ENCODE assay signal across 8 mouse cellular contexts in the genomic region with DNA sequence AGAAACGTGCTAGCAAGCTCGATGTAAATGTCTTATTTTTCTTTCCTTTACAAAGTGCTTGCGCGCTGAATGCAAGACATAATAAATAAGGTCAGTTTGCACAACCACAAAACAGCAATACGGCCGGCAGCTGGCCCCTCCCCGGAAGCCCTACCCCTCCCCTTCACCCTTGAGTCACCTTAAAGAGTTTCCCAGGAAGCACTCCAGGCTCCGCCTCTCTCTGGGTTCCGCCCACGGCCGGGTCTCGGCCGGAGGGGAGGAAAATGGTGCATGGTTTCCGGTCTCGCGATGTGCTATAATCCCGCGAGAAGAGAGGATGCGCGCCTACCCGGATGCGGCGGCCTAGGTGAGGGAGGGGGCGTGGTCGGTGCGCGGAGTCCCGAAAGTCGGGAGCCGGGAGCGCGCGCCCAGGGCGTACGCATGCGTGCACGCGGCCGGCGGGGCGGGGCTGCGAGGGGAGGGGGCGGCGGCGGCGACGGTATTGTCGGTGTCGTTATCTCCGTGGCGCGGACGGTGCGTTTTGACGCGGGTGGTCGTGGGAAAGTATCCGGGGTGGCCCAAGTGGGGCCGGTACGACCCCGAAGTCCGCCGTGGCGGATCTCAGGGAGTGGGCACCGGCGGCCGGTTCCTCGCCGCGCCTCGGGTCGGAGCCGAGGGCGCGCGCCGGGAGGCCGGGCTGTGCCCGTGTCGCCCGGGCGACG. TPM values are rescaled to one million over a fixed set of nuclear protein-coding genes. Genes with fewer than 3 reads are reported as not detected.
DNase-seq lines count a peak whose midpoint lies in the region; ATAC-seq and TF ChIP-seq lines count a peak whose summit lies in the region.

A gene (minus strand): TSS at position 281 of the 701 bp plus-strand sequence.
A gene (plus strand): TSS at position 313 of the 701 bp plus-strand sequence.

- H3K27me3 ChIP-seq in heart, embryonic 12.5 days (replicated peaks) = no peaks in the 10 kb centered on the region
- no peaks in the 10 kb centered on the region for H3K27me3 ChIP-seq in kidney, postnatal 0 days (ENCODE audit: insufficient read depth, low read length)
- H3K27me3 ChIP-seq in liver, embryonic 11.5 days (replicated peaks; ENCODE audit: control insufficient read depth, insufficient read depth, low read length) = no peaks in the 10 kb centered on the region
- no peaks in the 10 kb centered on the region for H3K27me3 ChIP-seq in stomach, embryonic 14.5 days (ENCODE audit: control insufficient read depth, insufficient read depth, low read length)

- peaks cover 25% of the 10 kb centered on the region for H3K36me3 ChIP-seq in heart, embryonic 12.5 days
- H3K36me3 ChIP-seq in kidney, postnatal 0 days (ENCODE audit: insufficient read depth, low read length) = no peaks in the 10 kb centered on the region
- H3K36me3 ChIP-seq in liver, embryonic 11.5 days (ENCODE audit: control insufficient read depth, insufficient read depth, low read length) = no peaks in the 10 kb centered on the region
- peaks cover 11% of the 10 kb centered on the region for H3K36me3 ChIP-seq in stomach, embryonic 14.5 days (ENCODE audit: control insufficient read depth, insufficient read depth, low read length)

- peak within 1 kb of the TSS; percentile 78 for H3K4me3 ChIP-seq in heart, embryonic 12.5 days
- H3K4me3 ChIP-seq in kidney, postnatal 0 days (replicated peaks; ENCODE audit: low read depth, low read length) = peak within 1 kb of the TSS; percentile 96
- peak within 1 kb of the TSS; percentile 93 for H3K4me3 ChIP-seq in liver, embryonic 11.5 days (ENCODE audit: low read depth, low read length)
- H3K4me3 ChIP-seq in stomach, embryonic 14.5 days (ENCODE audit: low read depth, low read length) = peak within 1 kb of the TSS; percentile 92

- WGBS in heart, embryonic 12.5 days = under 1% methylated on average over 83 of the region's 83 CpGs
- WGBS in kidney, postnatal 0 days = under 1% methylated on average over 70 of the region's 83 CpGs
- WGBS in liver, embryonic 11.5 days = under 1% methylated on average over 82 of the region's 83 CpGs
- under 1% methylated on average over 76 of the region's 83 CpGs for WGBS in stomach, embryonic 14.5 days

- 0 out of 2 replicates have a peak, but pooled peaks cover 3% of the 10 kb centered on the region for H3K9me3 ChIP-seq in heart, embryonic 12.5 days (replicated peaks)
- no peaks in the 10 kb centered on the region for H3K9me3 ChIP-seq in kidney, postnatal 0 days (replicated peaks; ENCODE audit: low read length)
- H3K9me3 ChIP-seq in liver, embryonic 11.5 days (ENCODE audit: control insufficient read depth, low read length) = no peaks in the 10 kb centered on the region
- no peaks in the 10 kb centered on the region for H3K9me3 ChIP-seq in stomach, embryonic 14.5 days (ENCODE audit: control insufficient read depth, low read depth, low read length)

- no peak for TF ChIP-seq CTCF in kidney, postnatal 0 days (IDR thresholded peaks at IDR 0.05; ENCODE audit: low read depth)

- peak within 1 kb of the TSS; percentile 87 for H3K9ac ChIP-seq in heart, embryonic 12.5 days
- peak within 1 kb of the TSS; percentile 86 for H3K9ac ChIP-seq in kidney, postnatal 0 days (ENCODE audit: low read depth, low read length)
- peak within 1 kb of the TSS; percentile 86 for H3K9ac ChIP-seq in liver, embryonic 11.5 days (ENCODE audit: low read depth, low read length)
- H3K9ac ChIP-seq in stomach, embryonic 14.5 days (replicated peaks; ENCODE audit: low read depth, low read length) = peak within 1 kb of the TSS; percentile 82

- DNase-seq in CD4-positive helper T cell, adult 2 months (ENCODE audit: low read depth, low spot score) = peak; percentile 99
- peak; percentile 98 for DNase-seq in brain, embryonic 18.5 days (ENCODE audit: low read depth, low spot score)
- DNase-seq in kidney, postnatal 0 days (ENCODE audit: low spot score) = peak; percentile 99
- peak; percentile 99 for DNase-seq in liver, embryonic 11.5 days (ENCODE audit: low spot score)
- peak; percentile 100 for DNase-seq in naive thymus-derived CD4-positive, alpha-beta T cell, adult 2 months (ENCODE audit: low read depth)

- peaks cover 20% of the 10 kb centered on the region for H3K4me1 ChIP-seq in heart, embryonic 12.5 days (replicated peaks)
- H3K4me1 ChIP-seq in kidney, postnatal 0 days (replicated peaks; ENCODE audit: insufficient read depth, low read length) = 0 out of 2 replicates have a peak, but pooled peaks cover 5% of the 10 kb centered on the region
- peaks cover 15% of the 10 kb centered on the region for H3K4me1 ChIP-seq in liver, embryonic 11.5 days (replicated peaks; ENCODE audit: control insufficient read depth, insufficient read depth, low read length)
- H3K4me1 ChIP-seq in stomach, embryonic 14.5 days (ENCODE audit: control insufficient read depth, insufficient read depth, low read length) = peaks cover 16% of the 10 kb centered on the region; the same call in 1 of the 2 replicates

- peak within 1 kb of the TSS; percentile 84 for H3K4me2 ChIP-seq in heart, embryonic 12.5 days
- H3K4me2 ChIP-seq in kidney, postnatal 0 days (ENCODE audit: low read length) = peak within 1 kb of the TSS; percentile 88
- peak within 1 kb of the TSS; percentile 96 for H3K4me2 ChIP-seq in liver, embryonic 11.5 days
- peak within 1 kb of the TSS; percentile 85 for H3K4me2 ChIP-seq in stomach, embryonic 14.5 days (replicated peaks; ENCODE audit: low read depth, low read length)

- H3K27ac ChIP-seq in heart, embryonic 12.5 days (ENCODE audit: poor library complexity, severe bottlenecking) = peak within 1 kb of the TSS; percentile 74
- H3K27ac ChIP-seq in kidney, postnatal 0 days = peak within 1 kb of the TSS; percentile 87
- peak within 1 kb of the TSS; percentile 67 for H3K27ac ChIP-seq in liver, embryonic 11.5 days (ENCODE audit: low read depth, low read length)
- H3K27ac ChIP-seq in stomach, embryonic 14.5 days (ENCODE audit: low read length) = peak within 1 kb of the TSS; percentile 69

- peak; percentile 95 for ATAC-seq in erythroid progenitor cell, adult 5-6 weeks (replicated peaks; ENCODE audit: low FRiP score, poor library complexity, severe bottlenecking)
- peak; percentile 98 for ATAC-seq in heart, embryonic 12.5 days (ENCODE audit: insufficient number of reproducible peaks, low FRiP score)
- ATAC-seq in kidney, postnatal 0 days (replicated peaks; ENCODE audit: low FRiP score, low read depth) = peak; percentile 98
- peak; percentile 97 for ATAC-seq in liver, embryonic 11.5 days (replicated peaks; ENCODE audit: low FRiP score)
- ATAC-seq in stomach, embryonic 14.5 days (ENCODE audit: insufficient number of reproducible peaks, insufficient read depth, low FRiP score, low read depth) = peak; percentile 98

RNA-seq across cellular contexts. Expression of the first gene that starts in this region (rescaled TPM):
- total RNA-seq in erythroid progenitor cell, adult 5-6 weeks (2015; ENCODE audit: low replicate concordance) = 35.7 and 83.4 TPM in 2 replicates
- total RNA-seq in erythroid progenitor cell, adult 5-6 weeks (2017; ENCODE audit: low replicate concordance) = 45.5 and 71.2 TPM in 2 replicates
- polyA plus RNA-seq in heart, embryonic 12.5 days (2016; fragmentation: Nextera tagmentation; extraction: Ambion mirVana) = 13.2 and 14.9 TPM in 2 replicates
- polyA plus RNA-seq in kidney, postnatal 0 days (2015; fragmentation: Nextera tagmentation; extraction: Ambion mirVana) = 10.1 and 13.9 TPM in 2 replicates
- 15.6 and 16.9 TPM in 2 replicates for polyA plus RNA-seq in liver, embryonic 11.5 days (2014; fragmentation: Nextera tagmentation; extraction: Ambion mirVana)
- 27.6 and 28.8 TPM in 2 replicates for polyA plus RNA-seq in stomach, embryonic 14.5 days (2014; fragmentation: Nextera tagmentation; extraction: Ambion mirVana)

RNA-seq across cellular contexts. Expression of the second gene that starts in this region (rescaled TPM):
- 23.8 and 28.5 TPM in 2 replicates for total RNA-seq in erythroid progenitor cell, adult 5-6 weeks (2015; ENCODE audit: low replicate concordance)
- 47.2 and 53.1 TPM in 2 replicates for total RNA-seq in erythroid progenitor cell, adult 5-6 weeks (2017; ENCODE audit: low replicate concordance)
- 80.8 and 85.4 TPM in 2 replicates for polyA plus RNA-seq in heart, embryonic 12.5 days (2016; fragmentation: Nextera tagmentation; extraction: Ambion mirVana)
- polyA plus RNA-seq in kidney, postnatal 0 days (2015; fragmentation: Nextera tagmentation; extraction: Ambion mirVana) = 87.2 and 91.9 TPM in 2 replicates
- 53.6 and 59.7 TPM in 2 replicates for polyA plus RNA-seq in liver, embryonic 11.5 days (2014; fragmentation: Nextera tagmentation; extraction: Ambion mirVana)
- polyA plus RNA-seq in stomach, embryonic 14.5 days (2014; fragmentation: Nextera tagmentation; extraction: Ambion mirVana) = 82.4 and 99.1 TPM in 2 replicates

Comparison
In these comparisons a context has a peak if more than half of its experiments do, and no peak if none do; other contexts are left out.
1. Peak in every context shown above with its lines: DNase-seq, ATAC-seq, H3K4me3 ChIP-seq and H3K27ac ChIP-seq.